Mouse (Mus musculus) myocyte (in vitro differentiated cells): ENCODE data around the gene Bmpr2. TPM values are rescaled to one million over a fixed set of nuclear protein-coding genes. Genes with fewer than 3 reads are reported as not detected.

Experiments
- H3K27me3 ChIP-seq: one replicate; pipeline ENCODE4 v1.6.1; 2011; ENCODE audit not compliant: control insufficient read depth, insufficient read depth, insufficient read length
- H3K36me3 ChIP-seq: one replicate; pipeline ENCODE4 v1.6.1; 2011; ENCODE audit not compliant: control insufficient read depth, insufficient read depth
- H3K4me2 ChIP-seq: one replicate; pipeline ENCODE4 v1.6.1; 2011; ENCODE audit warnings: low read depth, control low read depth
- H3K4me3 ChIP-seq: one replicate; pipeline ENCODE4 v1.5.1; 2011; ENCODE audit warnings: mild to moderate bottlenecking, control low read depth, moderate library complexity
- H3K79me2 ChIP-seq: one replicate; pipeline ENCODE4 v1.6.1; 2011; ENCODE audit not compliant: control insufficient read depth, insufficient read depth
- H3ac ChIP-seq: one replicate; pipeline ENCODE4 v1.6.1; 2011; ENCODE audit not compliant: control insufficient read depth, insufficient read length
- CEBPB ChIP-seq: IDR thresholded peaks from 2 replicates; pipeline ENCODE4 v1.6.1; 2011; ENCODE audit warnings: mild to moderate bottlenecking, moderate library complexity; ENCODE audit not compliant: poor library complexity, insufficient read depth, severe bottlenecking
- E2F4 ChIP-seq: IDR thresholded peaks from one replicate; pipeline ENCODE4 v1.6.1; 2011; ENCODE audit warnings: mild to moderate bottlenecking, control low read depth, moderate library complexity; ENCODE audit not compliant: insufficient read depth
- MAX ChIP-seq: IDR thresholded peaks from one replicate; pipeline ENCODE4 v1.6.1; 2011; ENCODE audit warnings: low read depth, mild to moderate bottlenecking, control low read depth
- MYOD1 ChIP-seq, 3 experiments: IDR thresholded peaks; one replicate each; pipeline ENCODE4 v1.6.1; 2011; ENCODE audit warnings: control low read depth in 2 of 3, low read depth in 2 of 3, mild to moderate bottlenecking in 2 of 3, moderate library complexity in 1 of 3; ENCODE audit not compliant: insufficient read length in 2 of 3, control insufficient read depth in 1 of 3
- MYOG ChIP-seq, 3 experiments: IDR thresholded peaks; one replicate each; pipeline ENCODE4 v1.6.1; 2011; ENCODE audit warnings: control low read depth in 2 of 3, low read depth in 2 of 3, mild to moderate bottlenecking in 2 of 3; ENCODE audit not compliant: insufficient read length in 2 of 3, control insufficient read depth in 1 of 3, insufficient read depth in 1 of 3
- POLR2A ChIP-seq: IDR thresholded peaks from one replicate; pipeline ENCODE4 v1.6.1; 2011; ENCODE audit warnings: low read depth, mild to moderate bottlenecking, control low read depth, moderate library complexity; ENCODE audit not compliant: insufficient read length
- POLR2AphosphoS2 ChIP-seq: IDR thresholded peaks from one replicate; pipeline ENCODE4 v1.6.1; 2011; ENCODE audit warnings: low read depth, control low read depth; ENCODE audit not compliant: insufficient read length
- REST ChIP-seq: IDR thresholded peaks from one replicate; pipeline ENCODE4 v1.6.1; 2011; ENCODE audit warnings: mild to moderate bottlenecking, control low read depth, moderate library complexity; ENCODE audit not compliant: insufficient read depth, insufficient read length
- SRF ChIP-seq: IDR thresholded peaks from one replicate; pipeline ENCODE4 v1.6.1; 2011; ENCODE audit warnings: low read depth; ENCODE audit not compliant: control insufficient read depth, insufficient read length
- TCF12 ChIP-seq: IDR thresholded peaks from one replicate; pipeline ENCODE4 v1.6.1; 2011; ENCODE audit warnings: mild to moderate bottlenecking, control low read depth; ENCODE audit not compliant: poor library complexity, insufficient read depth, severe bottlenecking
- TCF3 ChIP-seq: IDR thresholded peaks from one replicate; pipeline ENCODE4 v1.6.1; 2011; ENCODE audit warnings: low read depth, control low read depth; ENCODE audit not compliant: insufficient read length
- USF1 ChIP-seq: IDR thresholded peaks from one replicate; pipeline ENCODE4 v1.6.1; 2011; ENCODE audit warnings: low read depth, mild to moderate bottlenecking, control low read depth, moderate library complexity
- polyA plus RNA-seq: library from polyadenylated mRNA; unstranded; fragments of >200 nt; fragmentation: generic; extraction: Trizol; gene quantifications from one replicate; pipeline ENCODE4 v1.2.1, GENCODE M21; 2012; ENCODE audit warnings: missing spikeins

Bmpr2 gene
- polyA plus RNA-seq, 1 experiment = 5.1 TPM

DNA sequence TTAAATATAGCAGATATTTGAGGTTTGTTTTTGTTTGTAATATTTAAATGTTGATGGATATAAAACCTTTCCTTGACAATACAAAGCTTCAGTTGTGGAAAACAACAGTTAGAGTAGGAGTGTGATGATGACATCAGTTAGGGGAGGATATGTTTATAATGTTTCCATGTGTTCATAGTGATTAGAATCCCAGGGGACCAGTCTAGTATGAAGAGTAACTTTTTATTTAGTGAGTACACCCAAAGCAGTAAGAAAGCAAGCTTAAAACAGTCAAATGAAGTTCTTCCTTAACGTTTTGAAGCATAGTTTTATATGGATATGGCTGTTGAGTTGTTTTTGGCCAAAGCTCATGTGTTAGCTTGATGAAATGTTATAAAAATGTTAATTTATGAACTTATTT is 17.9 kb downstream of the Bmpr2 start:
- no peak for TF ChIP-seq TCF3
- no peak for TF ChIP-seq MYOG (IDR thresholded peaks at IDR 0.05; ENCODE audit: control insufficient read depth in 1 of 3, insufficient read depth in 1 of 3, insufficient read length in 2 of 3, low read depth in 2 of 3)
- no peak for TF ChIP-seq POLR2AphosphoS2
- no peak for TF ChIP-seq CEBPB
- no peak for TF ChIP-seq REST
- TF ChIP-seq USF1 = no peak
- TF ChIP-seq MYOD1 (IDR thresholded peaks at IDR 0.05; ENCODE audit: control insufficient read depth in 1 of 3, insufficient read length in 2 of 3, low read depth in 2 of 3) = no peak
- TF ChIP-seq TCF12 = no peak
- TF ChIP-seq SRF = no peak
- TF ChIP-seq POLR2A = no peak
- TF ChIP-seq E2F4 = no peak
- H3K27me3 ChIP-seq = no peaks in the 10 kb centered on the region
- H3K4me2 ChIP-seq = no peak overlapping the region
- no peaks in the 10 kb centered on the region for H3K36me3 ChIP-seq
- H3K4me3 ChIP-seq = no peak overlapping the region
- peaks cover 63% of the 10 kb centered on the region for H3K79me2 ChIP-seq
- H3ac ChIP-seq = no peak overlapping the region

- Histone ChIP-seq H3K27me3 (no peaks in the 10 kb centered on the region), H3K79me2 (peaks cover 56% of the 10 kb centered on the region), H3K4me3 (no peak overlapping the region), H3ac (no peak overlapping the region), H3K4me2 (no peak overlapping the region), H3K36me3 (no peaks in the 10 kb centered on the region)
- TF ChIP-seq MYOG (IDR thresholded peaks at IDR 0.05; ENCODE audit: control insufficient read depth in 1 of 3, insufficient read depth in 1 of 3, insufficient read length in 2 of 3, low read depth in 2 of 3) (no peak), SRF (no peak), E2F4 (no peak), CEBPB (no peak), REST (no peak), TCF12 (no peak), MAX (no peak), USF1 (no peak), POLR2A (no peak), MYOD1 (IDR thresholded peaks at IDR 0.05; ENCODE audit: control insufficient read depth in 1 of 3, insufficient read length in 2 of 3, low read depth in 2 of 3) (no peak), POLR2AphosphoS2 (no peak), TCF3 (no peak)
Observed at GRCm38 (mm10) chr1:59788975-59789374, 25.8 kb downstream of the Bmpr2 start.

DNA sequence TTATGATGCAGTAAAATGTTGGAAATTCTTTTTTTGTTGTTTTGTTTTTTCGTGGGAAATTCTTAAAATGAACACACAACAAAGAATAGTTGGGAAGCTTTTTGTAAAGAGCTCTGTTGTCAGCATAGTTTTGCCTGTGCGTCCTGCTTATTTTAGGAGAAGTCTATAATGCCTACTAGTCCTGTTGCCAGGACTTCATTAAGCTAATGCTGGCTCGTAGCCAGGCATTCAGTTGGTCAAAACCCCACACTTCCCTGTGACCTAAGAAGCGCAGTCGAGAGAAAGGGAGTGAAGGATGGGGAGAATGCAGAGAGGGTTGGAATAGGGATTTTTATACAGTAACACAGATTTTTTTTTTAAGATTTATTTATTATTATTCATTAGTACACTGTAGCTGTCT is 26.5 kb downstream of the Bmpr2 start:
- no peak overlapping the region for H3ac ChIP-seq
- TF ChIP-seq MAX (no peak), E2F4 (no peak)
- no peaks in the 10 kb centered on the region for H3K27me3 ChIP-seq
- H3K4me3 ChIP-seq = no peak overlapping the region
- H3K79me2 ChIP-seq = peaks cover 58% of the 10 kb centered on the region
- H3K36me3 ChIP-seq = no peaks in the 10 kb centered on the region
- H3K4me2 ChIP-seq = no peak overlapping the region

- Histone ChIP-seq H3K4me2 (no peak overlapping the region), H3K27me3 (no peaks in the 10 kb centered on the region), H3K4me3 (no peak overlapping the region), H3K79me2 (peaks cover 55% of the 10 kb centered on the region), H3ac (no peak overlapping the region), H3K36me3 (no peaks in the 10 kb centered on the region)
- TF ChIP-seq TCF3 (no peak), E2F4 (no peak), MYOD1 (IDR thresholded peaks at IDR 0.05; ENCODE audit: control insufficient read depth in 1 of 3, insufficient read length in 2 of 3, low read depth in 2 of 3) (no peak), MAX (no peak)
Observed at GRCm38 (mm10) chr1:59795336-59795735, 32.1 kb downstream of the Bmpr2 start.

DNA sequence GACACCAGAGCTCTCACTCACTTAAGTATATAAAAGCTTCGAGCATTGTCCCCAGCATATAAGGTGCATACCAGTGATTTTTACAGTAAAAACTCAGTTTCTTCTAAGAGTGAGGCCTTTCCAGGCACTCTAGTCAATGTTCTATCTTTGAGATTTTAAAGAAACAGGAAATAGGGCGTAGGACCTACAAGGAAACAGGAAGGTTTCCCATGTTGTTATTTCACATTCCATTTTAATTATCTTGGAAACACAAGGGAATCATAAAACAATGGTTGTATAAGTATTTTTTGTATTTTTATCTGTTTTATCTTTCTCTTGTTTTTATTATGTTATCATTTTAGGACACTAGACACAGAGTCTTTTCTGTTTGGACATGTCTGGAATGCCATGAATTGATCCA is 34.7 kb downstream of the Bmpr2 start:
- no peak for TF ChIP-seq SRF
- no peak for TF ChIP-seq USF1
- TF ChIP-seq TCF12 = no peak
- no peak for TF ChIP-seq CEBPB
- TF ChIP-seq REST = no peak
- TF ChIP-seq MYOD1 (IDR thresholded peaks at IDR 0.05; ENCODE audit: control insufficient read depth in 1 of 3, insufficient read length in 2 of 3, low read depth in 2 of 3) = no peak
- TF ChIP-seq TCF3 = no peak
- TF ChIP-seq MYOG (IDR thresholded peaks at IDR 0.05; ENCODE audit: control insufficient read depth in 1 of 3, insufficient read depth in 1 of 3, insufficient read length in 2 of 3, low read depth in 2 of 3) = no peak
- no peak for TF ChIP-seq POLR2A
- no peak for TF ChIP-seq MAX
- TF ChIP-seq E2F4 = no peak
- no peak for TF ChIP-seq POLR2AphosphoS2
- no peaks in the 10 kb centered on the region for H3K36me3 ChIP-seq
- no peak overlapping the region for H3ac ChIP-seq
- no peaks in the 10 kb centered on the region for H3K27me3 ChIP-seq
- no peak overlapping the region for H3K4me2 ChIP-seq
- no peak overlapping the region for H3K4me3 ChIP-seq
- H3K79me2 ChIP-seq = peaks cover 49% of the 10 kb centered on the region
